Mouse (Mus musculus) ovary, postnatal 36 days (tissue): ENCODE measurements at regions not wholly inside any gene's neighbourhood (a gene's known extent, or its start where the extent isn't known, plus 50 kb on each side); places are given as distances from the start of the nearest gene placed in this dataset.

Experiments used
- DNase-seq: peaks from one replicate; pipeline ENCODE4 v3.0.0; 2022; ENCODE audit warnings: low spot score, mixed read lengths

DNA sequence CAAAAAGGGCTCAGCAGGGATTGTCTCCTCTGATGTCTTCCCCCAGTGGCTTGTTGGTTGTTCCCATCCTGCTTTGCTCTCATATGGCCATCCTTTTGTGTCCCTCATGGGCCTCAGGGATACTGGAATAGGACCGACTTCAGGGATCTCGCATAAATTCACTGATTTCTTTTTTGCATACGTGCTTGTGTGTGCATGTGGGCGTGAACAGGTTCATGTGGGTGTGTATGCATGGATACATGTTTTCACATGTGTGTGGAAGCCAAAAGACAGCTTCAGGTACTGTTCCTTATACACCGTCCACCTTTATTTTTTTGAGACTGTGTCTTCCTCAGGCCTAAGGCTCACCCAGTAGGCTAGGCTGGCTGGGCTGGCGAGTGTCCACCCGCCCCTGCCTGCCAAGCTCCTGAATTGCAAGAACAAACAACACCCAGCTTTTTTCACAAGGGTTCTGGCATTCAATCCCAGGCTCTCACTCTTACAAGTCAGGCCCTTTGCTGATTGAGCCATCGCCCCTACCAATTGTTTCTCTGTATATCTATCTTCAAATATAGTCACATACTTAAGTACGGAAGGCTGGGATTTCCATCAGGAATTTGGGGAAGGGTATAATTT, 127.0 kb upstream of the Hmgn3 start:
- DNase-seq = peak; percentile 15

DNA sequence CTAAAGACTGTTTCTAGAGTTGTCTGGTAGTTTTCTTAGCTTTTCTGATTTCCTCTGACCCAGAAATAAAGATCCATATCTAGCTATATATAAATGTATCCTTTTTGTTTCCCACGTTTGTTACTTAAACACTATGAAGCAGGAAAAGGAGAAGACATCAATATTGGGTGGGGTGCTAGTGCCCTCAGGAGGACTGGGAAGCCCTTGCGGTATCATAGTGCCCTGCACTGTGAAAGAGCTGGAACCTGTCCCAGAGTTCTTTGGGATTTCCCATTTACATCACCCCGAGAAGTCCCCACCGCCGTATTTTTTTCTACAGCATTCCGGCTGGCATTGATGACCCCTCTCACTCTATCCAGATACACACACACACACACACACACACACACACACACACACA, 119.3 kb upstream of the Hmgn3 start:
- no peak for DNase-seq

DNA sequence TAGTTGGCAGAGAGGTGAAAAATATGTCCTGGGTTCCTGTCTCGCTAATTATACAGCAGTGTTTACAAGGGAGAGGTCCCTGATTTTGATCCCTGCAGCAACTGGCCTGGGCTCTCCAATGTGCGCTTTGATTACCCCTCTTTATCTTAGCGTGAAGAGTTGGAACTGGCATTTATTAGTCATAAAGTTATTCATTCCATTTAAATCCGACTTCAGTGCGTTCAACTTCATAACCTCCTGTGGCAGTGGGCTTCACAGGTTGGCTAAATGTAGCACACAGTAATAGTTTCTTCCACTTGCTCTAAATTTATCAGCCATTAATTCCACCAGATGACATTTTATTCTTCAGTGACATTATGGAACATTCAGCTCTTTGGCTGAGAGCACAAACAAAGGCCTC, 113.0 kb upstream of the Hmgn3 start:
- no peak for DNase-seq

DNA sequence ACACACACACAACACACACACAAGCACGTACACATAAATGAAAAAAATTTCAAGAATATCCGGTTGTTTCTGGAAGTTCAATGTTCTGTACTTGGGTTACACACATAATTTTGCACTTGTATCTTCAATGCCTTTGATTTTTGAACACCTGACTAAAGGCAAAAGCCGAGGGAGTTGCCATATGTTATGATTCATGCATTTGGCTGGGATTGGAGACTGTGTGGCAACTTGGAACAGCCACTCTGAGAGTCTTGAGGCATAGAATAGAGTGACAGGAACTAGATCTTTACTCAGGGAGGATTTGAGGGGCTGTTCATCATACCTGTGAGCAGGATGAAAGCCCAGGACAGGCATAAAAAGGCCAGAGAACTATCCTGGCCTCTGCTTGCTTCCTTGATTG, 112.5 kb upstream of the Hmgn3 start:
- DNase-seq = no peak

DNA sequence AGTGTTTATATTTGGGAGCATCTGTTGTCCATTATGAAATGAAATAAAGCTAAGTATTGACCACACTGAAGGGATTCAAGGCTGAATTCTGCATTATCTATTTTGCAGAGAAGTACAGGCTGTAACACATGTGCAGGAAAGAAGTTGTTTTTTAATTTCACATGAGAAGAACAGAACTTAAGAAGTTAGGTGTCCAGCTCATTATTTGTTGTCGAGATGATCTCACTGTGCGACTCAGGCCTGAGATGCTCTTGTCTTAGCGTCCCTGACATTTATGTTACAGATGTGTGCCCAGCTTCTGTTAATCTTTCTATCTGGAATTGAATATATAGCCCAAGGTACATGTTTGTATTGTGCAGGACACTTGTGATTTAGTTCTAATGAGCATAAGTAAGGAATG, 112.0 kb upstream of the Hmgn3 start:
- DNase-seq = no peak

DNA sequence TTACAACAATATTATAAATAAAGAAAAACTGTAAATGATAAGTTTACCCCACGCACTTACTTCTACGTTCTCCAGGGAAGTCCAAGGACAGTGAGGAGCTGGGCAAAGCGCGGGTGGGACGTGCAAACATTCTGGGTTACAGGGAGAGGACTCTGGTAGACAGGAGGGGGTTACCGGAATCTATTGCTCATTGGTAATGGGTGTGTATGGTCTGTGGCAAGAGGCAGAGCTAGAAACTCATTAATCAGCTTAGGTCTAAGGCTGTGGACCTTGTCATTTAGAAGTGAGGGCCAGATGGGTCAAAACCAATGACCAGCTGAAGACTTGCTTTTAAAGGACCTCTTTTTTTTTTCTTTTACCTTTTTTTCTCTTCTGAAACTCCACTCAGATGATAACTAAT, 107.9 kb upstream of the Hmgn3 start:
- DNase-seq = no peak

DNA sequence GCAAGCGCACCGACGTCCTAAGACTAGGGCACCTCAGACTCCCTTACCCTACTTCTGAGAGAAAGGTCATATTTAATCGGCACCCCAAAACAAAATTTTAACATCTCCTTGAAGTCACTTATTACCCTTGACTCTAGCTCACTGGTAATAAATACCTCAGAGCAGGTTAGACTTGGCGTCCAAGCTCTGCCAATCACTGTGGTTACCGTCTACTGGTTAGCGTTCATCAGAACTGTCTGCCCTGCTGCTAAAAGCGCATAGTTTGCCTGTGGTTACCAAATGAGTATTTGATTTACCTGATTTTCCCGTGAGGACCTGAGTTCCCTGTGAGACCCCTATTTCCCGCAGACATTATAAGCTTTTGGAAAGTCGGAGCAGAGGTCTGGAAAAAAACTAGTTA, 107.3 kb upstream of the Hmgn3 start:
- no peak for DNase-seq

DNA sequence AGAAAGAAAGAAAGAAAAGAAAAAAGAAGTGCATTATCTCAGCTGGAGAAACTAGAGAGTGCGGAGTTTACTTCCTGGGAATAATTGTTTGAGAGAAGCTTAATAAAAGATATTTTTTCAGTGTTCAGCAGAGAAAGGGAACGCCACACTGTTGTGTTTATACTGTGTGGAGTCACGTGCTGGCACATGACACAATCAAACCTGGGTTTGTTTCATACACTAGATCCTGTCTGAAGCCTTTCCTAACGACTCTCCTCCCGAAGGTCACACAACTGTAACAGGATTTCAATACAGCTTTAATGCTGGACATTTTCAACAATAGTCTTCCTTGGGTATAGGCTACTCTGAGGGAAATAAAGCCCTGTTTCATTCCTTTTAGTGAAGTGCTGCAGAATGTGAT, 105.3 kb upstream of the Hmgn3 start:
- no peak for DNase-seq

DNA sequence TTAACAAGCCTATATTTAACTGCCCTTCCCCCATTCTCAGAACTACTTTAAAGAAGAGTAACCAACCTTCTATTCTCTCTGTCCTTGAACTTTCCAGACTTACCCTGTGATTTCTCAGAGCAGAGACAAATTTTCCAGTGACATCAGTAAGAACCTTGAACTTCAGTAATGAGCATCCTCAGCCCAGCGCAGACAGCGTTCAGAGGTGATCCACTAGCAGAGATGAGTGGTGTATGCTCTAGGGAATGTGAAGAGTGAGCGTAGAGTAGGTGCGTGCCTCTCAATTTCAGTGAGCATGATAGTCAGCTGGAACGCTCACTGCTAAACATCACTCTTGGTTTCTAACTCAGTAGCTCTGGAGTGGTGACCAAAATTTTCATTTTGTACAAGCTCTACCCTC, 103.4 kb upstream of the Hmgn3 start:
- no peak for DNase-seq

DNA sequence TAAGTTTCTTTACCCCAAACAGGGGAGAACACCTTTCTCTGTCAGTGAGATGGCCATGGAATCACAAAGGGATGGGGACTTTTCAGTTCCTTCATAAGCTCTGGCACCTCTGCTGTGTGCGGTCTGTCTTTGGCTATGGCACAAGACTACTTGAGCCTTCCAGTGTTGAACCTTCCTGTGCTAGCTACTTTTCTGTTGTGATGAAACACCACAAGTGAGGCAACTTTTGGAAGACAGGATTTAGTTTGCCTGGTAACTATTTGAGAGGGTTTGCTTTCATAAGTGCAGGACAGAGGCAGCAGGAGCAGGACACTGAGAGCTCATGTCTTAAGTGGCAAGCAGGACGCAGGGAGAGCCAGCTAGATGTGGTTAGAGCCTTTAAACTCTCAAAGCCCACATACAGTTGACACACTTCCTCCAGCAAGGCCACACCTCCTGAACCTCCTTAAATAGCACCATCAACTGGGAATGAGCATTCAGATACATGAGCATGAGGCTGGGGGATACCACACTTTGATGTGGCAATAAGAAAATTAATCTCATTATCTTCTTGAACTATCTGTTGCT, 101.8 kb upstream of the Hmgn3 start:
- DNase-seq = no peak

DNA sequence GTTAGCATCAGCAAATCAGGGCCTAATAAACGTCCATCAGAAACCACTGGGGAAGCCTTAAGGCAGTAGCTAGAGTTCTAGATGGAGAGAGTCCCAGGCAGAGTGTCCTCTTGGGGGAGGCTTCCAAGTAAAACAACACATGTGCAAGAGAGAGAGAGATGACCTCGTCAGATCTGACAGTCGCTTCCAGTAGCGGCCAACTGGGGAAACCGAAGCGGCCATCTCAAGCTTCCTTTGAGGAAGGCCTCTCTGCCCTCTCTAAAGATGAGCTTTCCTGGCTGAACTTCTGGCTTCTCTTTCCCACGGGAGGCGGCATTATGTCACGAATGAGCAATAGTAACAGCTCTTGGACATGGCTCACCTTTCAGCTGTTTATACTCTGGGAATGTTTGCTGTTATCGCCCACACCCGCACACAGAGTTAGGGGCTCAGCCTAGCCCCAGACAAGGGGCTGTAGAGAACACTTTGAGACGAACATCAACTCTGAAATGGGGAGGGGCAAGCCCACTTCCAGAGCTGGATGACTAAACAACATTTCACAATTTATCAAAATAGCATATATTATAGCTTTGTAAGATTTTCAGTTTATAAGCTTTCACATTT, 100.7 kb upstream of the Hmgn3 start:
- peak; percentile 10 for DNase-seq

DNA sequence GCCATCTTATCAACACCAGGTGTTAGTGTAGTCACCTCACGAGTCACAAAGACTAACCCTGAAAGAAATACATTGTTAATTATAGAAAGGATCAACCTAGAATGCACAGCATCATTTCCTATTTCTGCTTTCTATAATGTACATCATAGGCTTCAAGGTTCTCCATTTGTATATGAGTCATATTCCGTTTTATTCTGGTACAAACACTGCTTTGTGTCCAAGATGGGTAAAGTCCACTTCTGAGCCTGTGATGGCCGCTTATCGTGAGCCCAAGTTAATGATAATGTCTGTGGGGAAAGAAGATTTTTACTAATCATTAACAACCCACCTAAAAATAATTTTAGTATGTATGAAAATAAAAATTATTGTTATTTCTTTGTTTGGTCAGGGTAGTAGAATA, 94.6 kb upstream of the Hmgn3 start:
- DNase-seq = no peak

DNA sequence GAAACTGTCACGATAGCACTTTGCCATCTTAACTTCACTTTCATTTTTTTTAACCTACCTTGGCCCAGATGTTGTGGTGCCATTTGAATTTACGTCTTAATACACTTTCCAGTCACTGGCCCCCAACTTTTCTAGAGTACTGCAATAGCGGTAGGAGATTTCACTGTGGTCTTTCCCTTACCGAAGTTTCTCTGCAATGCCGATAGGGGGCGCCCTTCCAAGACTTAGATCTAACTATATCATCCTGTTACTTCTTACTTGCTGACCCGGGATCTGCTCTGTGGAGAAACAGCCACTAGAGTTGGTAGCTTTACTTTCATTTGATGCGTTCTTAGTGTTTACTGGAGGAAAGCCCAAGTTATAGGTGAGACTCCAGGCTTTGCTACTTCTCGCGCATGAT, 92.6 kb upstream of the Hmgn3 start:
- no peak for DNase-seq

DNA sequence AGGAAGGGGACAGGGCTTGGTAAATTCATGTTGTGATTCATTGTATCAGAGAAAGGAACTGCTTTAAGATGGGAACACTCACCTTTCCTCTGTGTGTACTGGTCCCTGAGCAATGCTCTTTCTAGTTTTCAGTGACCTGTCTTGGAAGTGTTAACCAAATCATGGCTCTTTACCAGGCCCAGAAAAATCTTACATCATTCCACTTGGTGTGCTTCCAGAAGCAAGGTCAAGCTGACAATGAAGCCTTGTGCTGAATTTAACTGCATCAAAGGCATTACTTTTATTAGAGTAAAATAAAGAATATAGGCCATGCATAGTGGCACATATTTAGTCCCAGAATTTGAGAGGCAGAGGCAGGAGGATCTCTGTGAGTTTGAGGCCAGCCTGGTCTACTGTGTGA, 75.4 kb upstream of the Hmgn3 start:
- no peak for DNase-seq

DNA sequence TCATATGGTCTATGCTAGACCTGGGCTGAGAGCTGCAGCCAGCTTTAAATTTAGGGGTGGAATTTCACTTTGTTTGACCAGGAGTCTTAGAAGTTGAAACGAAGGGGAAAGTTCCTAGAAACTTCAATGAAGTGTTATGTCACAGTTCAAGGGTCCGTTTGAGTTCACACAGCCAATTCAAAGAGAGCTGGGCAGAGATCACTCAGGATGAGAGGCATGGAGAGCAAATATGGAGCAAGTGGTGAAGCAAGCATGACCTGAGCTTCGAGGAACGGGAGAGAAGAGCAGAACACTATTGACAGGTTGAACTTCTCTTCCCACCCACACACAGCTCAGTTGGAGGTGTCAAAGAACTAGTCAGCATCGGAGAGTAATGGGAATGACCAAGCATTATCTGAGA, 56.1 kb upstream of the Hmgn3 start:
- DNase-seq = no peak

DNA sequence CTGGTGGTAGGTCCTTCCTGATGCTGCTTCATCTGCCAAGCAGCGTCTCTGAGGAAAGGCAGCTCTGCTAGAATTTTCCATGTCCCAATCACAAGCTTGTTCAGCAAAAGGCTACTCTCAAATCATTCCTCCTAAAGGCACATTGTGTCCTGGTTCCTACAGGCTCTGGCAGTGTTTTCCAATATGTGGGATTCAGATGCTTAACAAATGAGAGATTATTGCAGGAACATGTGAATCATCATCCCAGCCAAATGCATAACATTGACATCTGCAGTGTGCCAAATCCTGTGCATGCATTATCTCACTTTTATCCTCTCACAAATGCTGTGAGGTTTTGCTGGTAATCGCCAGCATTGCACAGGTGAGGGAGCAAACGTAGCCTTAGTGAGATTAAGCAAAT, 53.3 kb upstream of the Hmgn3 start:
- DNase-seq = no peak

DNA sequence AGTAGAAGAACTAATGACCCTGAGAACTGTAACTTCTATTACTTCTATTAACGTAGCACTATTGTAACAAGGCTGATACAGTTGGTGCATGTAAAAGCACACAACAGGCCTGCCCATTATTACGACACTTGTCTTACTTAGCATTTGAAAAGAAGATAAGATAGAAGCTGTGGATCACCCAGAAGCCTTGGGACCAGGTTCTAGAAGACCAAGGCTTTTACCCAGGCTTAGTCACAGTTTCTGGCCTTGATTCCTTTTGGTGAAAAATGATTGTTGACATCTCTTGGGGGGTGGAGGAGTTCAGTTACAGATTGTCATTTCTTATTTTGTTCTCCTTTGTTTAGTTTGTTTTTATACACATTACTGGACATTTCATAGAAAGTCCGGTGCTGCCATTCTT, 52.7 kb upstream of the Hmgn3 start:
- no peak for DNase-seq

DNA sequence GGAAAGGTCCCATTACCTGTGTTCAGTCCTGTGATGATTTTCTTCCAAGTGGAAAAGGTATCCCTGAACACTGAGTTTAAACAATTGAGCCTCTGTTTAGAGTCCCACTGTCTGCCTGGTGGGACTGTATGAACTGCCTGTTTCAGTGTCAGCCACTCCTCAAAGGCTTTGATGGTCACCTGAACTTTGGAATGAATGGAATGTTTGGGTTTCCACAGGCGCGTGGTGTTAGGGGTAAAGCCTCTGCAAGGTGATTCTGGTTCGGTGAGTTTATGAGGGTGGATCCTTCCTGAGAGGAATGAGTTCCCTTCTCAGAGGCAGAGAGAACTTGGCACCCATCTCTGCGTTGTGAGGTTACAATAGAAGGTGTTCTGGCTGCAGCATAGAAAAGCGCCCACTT, 50.5 kb upstream of the Hmgn3 start:
- no peak for DNase-seq
